Mouse (Mus musculus): ENCODE measurements around the gene Actn2. TPM values are rescaled to one million over a fixed set of nuclear protein-coding genes. Genes with fewer than 3 reads are reported as not detected.

The Actn2 gene
- 1,000 to 10,000 TPM; 1,566 to 2,231 TPM for total RNA-seq (2021)
- long read RNA-seq, experiment 1, transcript Actn2-201 (21 exons, 3,013 nt) = major isoform, 637 of 2,480 reads
- long read RNA-seq, experiment 1, partial matches to known transcripts = 1,760 of 2,480 reads
- long read RNA-seq, experiment 1, other reads (novel, unspliced or antisense) = 79 of 2,480 reads
- long read RNA-seq, experiment 2, transcript Actn2-203 (22 exons, 2,920 nt) = minor isoform, 9 of 3,362 reads
- long read RNA-seq, experiment 2, transcript Actn2-201 (21 exons, 3,013 nt) = major isoform, 1,518 of 3,362 reads
- long read RNA-seq, experiment 2, partial matches to known transcripts = 1,759 of 3,362 reads
- long read RNA-seq, experiment 2, other reads (novel, unspliced or antisense) = 76 of 3,362 reads

- peak; percentile 87 for DNase-seq
These were observed at the start of gene Actn2 for GRCm38 (mm10) chr13:12340183-12340975. TSS of gene Actn2 (minus strand) at chr13:12340760.

DNA sequence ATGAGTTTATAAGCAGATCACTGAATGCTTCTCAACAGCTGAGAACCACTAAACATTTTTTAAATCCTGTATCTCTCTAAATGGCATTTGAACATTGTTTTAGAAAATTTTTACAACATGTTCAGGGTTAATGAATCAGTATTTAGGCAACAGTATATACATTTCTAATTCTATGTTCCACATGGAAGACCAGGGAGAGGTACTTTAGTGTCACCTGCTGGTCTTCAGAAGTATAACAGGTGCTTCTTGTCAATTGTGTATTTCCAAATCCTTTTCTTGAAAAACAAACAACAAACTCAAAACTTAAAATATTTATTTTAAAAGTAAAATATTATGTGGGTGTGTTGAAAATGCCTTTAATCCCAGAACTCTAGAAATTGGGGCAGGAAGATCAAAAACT lies 45.7 kb upstream of the Actn2 start:
- no peak for DNase-seq

- no peak for DNase-seq
These were observed 44.2 kb upstream of the Actn2 start for GRCm38 (mm10) chr13:12384796-12385195.

DNA sequence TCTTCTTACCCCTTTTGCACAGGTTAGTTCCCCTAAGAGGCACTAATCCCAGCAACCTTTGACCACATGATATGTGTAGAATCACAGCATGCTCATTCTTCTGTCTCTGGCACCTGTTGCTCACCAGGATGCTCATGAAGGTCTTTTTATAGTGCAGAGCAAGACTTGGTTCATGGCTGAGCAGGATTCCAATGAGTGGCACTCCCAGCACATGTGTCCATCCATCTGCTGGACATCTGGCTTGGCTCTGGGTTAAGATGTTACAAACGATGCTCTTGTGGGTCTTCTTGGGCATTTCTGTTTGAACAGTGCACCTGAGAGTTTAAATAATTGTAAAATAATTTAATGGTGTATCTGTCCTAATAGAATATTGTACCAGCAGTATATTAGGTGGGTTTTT lies 36.2 kb upstream of the Actn2 start:
- no peak for DNase-seq

- DNase-seq = no peak
These were observed 32.2 kb upstream of the Actn2 start for GRCm38 (mm10) chr13:12372755-12373154.

GRCm38 (mm10) chr13:12369930-12370329 lies 29.4 kb upstream of the Actn2 start:
- DNase-seq = peak; percentile 40

DNA sequence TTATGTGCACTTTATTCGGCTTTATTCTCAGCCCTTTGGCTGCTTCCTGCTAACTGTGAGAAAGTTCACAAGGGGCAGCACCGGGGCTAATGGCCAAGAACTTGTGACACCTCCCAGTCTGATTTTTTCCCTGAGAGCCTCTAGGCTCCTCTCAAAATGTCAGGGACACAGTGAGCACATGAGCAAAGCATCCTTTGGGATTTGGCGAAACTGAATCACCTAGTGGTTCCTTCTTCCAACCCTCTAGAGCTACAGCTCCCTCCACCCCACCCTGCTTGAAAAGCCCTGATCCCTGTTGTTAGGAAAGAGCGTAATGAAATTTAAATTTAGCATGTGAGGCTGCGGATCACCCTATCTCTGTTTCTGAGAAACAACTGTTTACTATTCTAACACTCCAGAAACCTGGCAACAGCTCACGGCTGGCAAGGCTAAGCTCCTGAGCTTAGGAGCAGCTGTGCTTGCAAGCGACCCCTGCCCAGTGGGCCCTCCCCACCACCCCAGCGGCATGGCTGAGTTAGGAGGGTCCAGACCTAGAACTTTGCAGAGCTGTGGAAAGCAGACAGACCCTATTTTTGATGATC lies 28.6 kb upstream of the Actn2 start:
- DNase-seq = peak; percentile 39

DNA sequence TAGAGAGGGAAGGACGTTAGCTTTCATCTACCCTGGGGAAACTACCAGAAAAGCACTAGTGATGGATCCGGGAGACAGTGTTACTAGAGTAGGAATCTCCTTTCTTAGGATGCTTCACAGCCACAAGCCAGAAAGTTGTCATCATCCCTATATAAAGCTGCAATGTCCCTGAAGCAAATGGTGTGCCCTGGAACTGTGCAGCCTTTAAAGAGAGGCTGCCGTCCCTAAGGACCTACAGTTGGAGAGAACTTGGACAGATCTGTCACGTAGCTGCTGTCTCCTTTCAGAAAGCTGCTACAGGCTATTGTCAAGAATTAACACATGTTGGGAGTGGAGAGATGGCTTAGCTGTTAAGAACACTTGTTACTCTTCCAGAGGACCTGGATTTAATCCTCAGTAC lies 20.9 kb upstream of the Actn2 start:
- no peak for DNase-seq

- no peak for DNase-seq
These were observed 17.0 kb upstream of the Actn2 start for GRCm38 (mm10) chr13:12357554-12357953.

- no peak for DNase-seq
These were observed 15.6 kb upstream of the Actn2 start for GRCm38 (mm10) chr13:12356184-12356583.

DNA sequence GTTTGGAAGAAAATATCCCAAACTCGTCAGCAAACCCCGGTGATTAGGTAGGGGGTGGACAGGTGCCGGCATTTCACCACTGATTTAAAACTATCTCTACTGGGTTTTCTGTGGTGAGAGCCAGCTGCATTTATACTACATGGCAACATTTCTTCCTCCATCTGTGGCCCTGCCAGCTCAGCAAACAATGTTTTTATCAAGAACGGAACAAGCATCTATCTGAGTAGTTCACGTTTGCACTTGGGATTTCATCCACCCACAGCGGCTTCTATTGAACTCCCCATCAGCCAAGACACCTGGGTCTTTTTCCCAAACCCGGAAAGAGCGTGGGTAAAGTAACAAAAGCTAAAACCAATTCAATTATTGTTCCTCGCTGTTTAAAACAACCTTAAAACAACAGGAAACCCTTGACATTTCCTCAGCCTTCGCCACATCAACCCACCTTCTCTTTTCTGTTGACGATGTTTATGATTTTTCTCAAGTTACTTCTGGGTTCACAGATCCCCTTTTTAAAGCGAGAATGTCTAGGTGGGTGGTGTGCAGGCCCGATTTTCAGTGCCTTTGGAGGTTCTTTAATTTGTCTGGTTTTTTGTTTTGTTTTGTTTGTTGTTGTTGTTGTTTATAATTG lies 8.8 kb upstream of the Actn2 start:
- DNase-seq = no peak

DNA sequence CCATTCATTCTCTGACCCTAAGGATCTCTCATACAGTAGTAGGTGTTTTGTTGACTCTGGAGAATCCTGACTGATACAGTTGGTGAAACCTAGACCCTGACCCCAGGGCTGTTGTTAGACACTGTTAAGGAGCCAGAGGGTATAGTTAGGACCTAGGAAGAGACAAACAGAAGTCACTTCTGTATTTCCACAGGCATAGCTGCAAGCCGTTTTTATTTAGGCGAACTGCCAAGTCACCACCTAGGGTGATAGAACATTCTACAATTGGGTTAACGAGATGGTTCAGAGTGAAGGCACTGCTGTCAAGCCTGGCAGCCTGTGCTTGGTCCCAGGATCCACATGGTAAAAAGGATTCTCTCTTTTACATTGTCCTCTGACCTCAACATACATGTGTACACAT lies 6.3 kb upstream of the Actn2 start:
- no peak for DNase-seq

DNA sequence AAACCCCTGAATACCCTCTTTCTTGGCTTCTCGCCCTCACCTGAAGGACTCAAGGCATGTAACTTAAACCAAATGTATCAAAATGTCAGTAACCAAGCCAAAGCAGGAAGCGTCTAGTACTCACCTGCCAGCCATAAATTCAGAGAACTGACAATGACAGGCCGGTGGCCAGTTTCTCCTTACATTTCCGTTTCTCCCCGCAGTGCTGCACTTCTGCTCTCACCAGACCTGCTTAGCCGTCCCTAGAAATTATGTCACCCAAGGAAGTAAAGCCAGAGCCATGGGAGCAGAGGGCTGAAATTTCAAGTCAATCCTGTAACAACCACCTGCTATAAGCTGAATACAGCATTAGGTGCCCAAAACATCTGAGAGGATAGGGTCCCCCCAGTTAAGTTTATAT lies 887 bp upstream of the Actn2 start:
- no peak for DNase-seq

DNA sequence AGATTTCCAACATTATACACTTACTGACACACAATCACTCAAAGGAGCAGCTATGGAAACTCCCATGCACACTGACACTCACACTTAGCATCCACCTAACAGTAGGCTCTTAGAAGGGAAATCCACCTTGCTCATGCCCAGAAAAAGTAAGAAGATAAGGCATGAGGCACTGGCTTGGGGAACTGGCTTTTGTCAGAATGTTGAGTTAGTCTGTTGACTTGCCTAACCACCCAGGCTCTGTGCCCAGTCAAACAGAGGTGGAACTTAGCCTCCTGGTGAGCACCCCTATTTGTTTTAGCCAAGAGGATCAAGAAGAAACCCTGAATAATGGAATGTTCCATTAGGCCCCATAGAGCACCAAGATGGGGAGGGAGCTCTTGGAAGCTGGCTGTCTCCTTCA lies 1.1 kb downstream of the Actn2 start:
- DNase-seq = no peak

- DNase-seq = peak; percentile 46
These were observed 2.8 kb downstream of the Actn2 start for GRCm38 (mm10) chr13:12337752-12338151.

- no peak for DNase-seq
These were observed 6.5 kb downstream of the Actn2 start for GRCm38 (mm10) chr13:12334016-12334415.

DNA sequence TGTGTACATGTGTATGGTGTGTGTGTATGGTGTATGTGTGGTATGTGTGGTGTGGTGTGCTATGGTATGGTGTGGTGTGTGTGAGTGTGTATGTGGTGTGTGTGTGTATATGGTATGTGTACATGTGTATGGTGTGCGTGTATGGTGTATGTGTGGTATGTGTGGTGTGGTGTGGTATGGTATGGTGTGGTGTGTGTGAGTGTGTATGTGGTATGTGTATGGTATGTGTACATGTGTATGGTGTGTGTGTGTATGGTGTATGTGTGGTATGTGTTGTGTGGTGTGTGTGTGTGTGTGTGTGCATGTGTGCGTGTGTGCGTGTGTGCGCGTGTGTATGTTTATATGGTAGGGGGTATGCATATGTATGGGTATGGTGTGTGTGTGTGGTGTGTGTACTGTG lies 9.0 kb downstream of the Actn2 start:
- no peak for DNase-seq

- no peak for DNase-seq
These were observed 12.2 kb downstream of the Actn2 start for GRCm38 (mm10) chr13:12328392-12328791.

GRCm38 (mm10) chr13:12327577-12327976 lies 13.0 kb downstream of the Actn2 start:
- no peak for DNase-seq

DNA sequence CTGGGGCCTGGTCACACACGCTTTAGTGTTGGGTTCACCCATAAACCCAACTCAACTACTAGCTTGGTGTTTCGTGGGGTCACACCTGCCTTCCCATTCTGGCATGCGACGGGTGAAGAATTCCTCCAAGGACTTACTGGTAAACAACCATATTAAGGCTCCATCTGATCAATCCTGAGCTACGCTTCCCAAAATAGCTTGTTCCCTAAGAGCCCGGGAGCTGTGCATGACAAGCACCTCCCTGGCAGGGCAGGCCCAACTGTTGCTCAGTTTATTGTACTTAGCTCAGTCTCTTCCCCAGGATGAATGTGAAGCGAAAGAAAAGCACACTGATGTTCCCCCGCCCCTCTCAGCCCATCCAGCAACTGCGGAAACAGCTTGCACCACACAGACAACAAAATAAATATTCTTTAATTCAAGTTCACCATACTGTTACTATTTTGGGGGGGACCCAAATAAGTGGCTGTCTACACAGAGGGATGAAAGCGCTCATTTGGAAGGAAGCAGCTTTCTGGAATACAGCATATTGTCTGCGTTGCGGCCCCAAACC lies 17.4 kb downstream of the Actn2 start:
- peak; percentile 22 for DNase-seq

DNA sequence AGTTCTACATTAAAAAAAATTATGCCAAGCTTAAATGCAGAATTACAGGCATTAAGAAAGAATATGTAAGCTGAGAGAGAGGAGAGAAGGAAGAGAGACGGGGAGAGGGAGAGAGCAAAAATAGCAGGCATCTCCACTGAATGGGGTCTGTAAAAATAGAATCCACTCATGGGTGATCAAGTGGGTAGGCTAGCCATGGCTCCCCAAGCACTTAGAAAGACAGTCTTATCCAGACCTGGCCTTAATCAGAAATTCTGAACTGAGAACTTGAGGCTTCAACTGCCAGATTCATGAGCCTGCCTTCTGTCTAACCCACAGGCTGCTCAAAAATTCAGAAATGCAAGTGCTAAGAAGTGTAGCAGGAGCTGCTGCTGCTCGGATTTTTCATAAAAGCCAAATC lies 20.4 kb downstream of the Actn2 start:
- no peak for DNase-seq

GRCm38 (mm10) chr13:12318017-12318416 lies 22.5 kb downstream of the Actn2 start:
- DNase-seq = no peak

All from gastrocnemius, postnatal 25 days (tissue).